Mouse (Mus musculus) erythroblast, adult 5-6 weeks (primary cell): Measurements from ENCODE around the gene Kcnf1. TPM values are rescaled to one million over a fixed set of nuclear protein-coding genes. Genes with fewer than 3 reads are reported as not detected.
"Not testable (repeated sequence)": the region's sequence is repeated elsewhere in the genome, so short reads cannot be mapped to it uniquely, and the experiment has no call there.

Source experiments
- ATAC-seq: replicated peaks from 2 replicates; pipeline ENCODE4 v1.8.0; 2016; ENCODE audit warnings: moderate number of reproducible peaks, mild to moderate bottlenecking, moderate TSS enrichment, inconsistent platforms; ENCODE audit not compliant: poor library complexity, low FRiP score, severe bottlenecking
- total RNA-seq, 2 experiments: library from RNA; stranded (forward) in 1 of 2; stranded (reverse) in 1 of 2; fragments of 150-400 nt in 1 of 2; fragments of 200-764, 138-1000 nt in 1 of 2; gene quantifications; 2 replicates each; pipeline versions ENCODE4 v1.2.3 to v1.2.4; 2015 to 2017; ENCODE audit warnings: low replicate concordance in 2 of 2

The Kcnf1 gene
- total RNA-seq, 2 experiments from 2014 or later, result not detected

DNA sequence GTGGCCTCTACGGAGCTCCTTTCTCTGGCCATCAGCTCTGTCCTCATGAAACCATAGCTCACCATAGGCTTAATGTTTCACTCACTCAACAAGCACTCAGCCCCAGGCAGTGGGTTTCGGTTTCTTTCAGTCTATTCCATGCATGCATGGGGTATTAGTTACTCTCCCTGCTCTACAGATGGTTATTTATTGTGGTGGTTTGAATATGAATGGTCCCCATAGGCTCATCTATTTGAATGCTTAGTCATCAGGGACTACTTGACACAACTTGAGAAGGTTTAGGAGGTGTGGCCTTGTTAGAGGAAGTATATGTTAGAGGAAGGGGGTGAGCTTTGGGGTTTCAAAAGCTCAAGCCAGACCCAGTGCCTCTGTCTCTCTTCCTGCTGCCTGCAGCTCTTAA lies 10.6 kb downstream of the Kcnf1 start:
- ATAC-seq, result no peak

DNA sequence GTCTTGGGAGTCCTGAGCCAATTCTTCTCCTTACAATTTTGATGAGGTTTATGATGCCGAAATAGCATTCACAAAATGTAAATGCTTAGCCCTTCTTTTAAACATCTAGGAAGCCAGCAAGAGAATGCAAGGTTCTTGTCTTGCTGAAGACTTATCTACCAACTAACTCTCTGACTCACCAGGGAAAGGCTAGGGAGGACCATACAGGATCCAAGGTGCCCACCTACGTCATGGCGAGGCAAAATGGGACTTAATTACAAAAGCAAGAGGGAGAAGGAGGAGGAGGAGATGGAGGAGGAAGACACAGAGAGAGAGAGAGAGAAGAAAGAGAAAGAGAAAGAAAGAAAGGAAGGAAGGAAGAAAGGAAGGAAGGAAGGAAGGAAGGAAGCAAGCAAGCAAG lies 12.7 kb downstream of the Kcnf1 start:
- ATAC-seq, result no peak

- no peak for ATAC-seq
Measured at GRCm38 (mm10) chr12:17159549-17159948, 17.1 kb downstream of the Kcnf1 start.

GRCm38 (mm10) chr12:17157558-17157957 lies 19.1 kb downstream of the Kcnf1 start:
- ATAC-seq, result no peak

DNA sequence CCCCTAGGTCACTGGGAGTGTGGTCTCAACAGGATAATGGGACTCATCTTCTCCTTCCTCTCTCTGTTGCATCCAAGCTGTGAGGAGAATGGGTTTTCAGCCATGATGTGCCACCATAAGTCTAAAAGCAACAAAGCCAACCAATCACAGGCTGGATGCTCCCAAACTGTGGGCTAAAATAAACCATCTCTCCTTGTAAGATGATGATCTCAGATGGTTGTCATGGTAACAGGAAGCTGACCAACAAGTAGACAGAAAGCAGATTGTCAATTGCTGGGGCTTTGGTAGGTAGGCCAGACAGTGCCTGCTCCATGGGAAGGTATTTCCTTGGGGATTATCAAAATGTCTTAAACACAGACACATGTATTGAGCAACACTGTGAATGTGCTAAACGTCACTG lies 20.9 kb downstream of the Kcnf1 start:
- no peak for ATAC-seq

DNA sequence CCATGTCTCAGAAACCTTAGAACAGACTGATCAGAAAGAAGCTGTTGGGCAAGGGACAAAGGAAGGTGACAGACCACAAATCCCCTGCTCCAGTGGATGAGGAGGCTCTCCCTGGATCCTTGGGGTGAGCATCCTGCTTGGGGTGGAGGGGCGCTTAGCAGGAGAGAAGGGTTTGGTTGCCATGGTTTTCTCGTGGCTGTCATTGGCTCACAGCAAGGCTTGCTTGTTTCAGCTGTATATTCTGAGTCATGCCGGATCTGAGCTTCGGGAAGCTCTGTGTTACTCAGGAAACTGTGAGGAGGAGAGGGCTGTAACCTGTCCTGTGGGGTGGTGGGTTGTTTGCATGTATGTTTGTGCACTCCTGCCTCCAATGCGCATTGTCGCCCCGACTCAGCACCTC lies 23.8 kb downstream of the Kcnf1 start:
- ATAC-seq, result no peak

DNA sequence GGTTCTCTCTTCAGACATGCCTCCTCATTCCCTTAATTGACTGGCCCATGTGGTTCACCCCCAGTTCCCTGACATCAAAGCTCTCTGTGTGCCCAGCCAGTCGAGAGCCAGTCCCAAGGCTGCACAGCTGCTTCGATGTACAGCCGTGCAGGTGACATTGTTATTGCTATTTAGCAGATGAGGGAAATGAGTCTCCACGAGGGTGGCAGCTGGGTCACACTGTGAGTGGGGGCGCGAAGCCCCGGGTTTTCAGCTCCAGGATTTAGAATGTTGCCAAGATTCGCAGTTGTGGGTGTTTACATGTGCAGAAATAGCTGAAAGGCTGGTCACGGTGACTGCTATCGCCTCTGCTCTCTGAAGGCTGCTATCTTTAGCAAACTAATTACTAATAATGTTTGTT lies 27.8 kb downstream of the Kcnf1 start:
- ATAC-seq, result no peak

DNA sequence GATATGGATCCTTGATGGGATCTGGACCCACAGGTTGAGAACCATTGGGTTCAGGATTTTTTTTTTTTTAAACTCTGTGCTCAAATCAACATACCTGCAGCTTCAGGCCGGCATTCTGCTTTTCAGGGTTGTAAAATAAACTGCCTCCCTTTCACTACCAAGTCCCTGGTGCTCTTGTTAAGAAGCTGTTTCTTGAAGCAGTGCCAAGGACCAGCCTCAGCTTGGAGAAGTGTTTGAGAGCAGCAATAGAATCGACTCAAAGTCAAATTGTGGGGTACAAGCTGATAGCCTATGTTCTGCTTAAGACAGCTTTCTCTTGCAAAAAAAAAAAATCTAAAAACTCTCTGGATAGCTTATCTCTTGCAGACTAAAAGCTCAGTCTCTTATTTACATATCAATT lies 34.9 kb downstream of the Kcnf1 start:
- ATAC-seq, result no peak

GRCm38 (mm10) chr12:17140436-17140835 lies 36.3 kb downstream of the Kcnf1 start:
- no peak for ATAC-seq

GRCm38 (mm10) chr12:17134546-17135096 lies 42.1 kb downstream of the Kcnf1 start:
- ATAC-seq, result no peak

DNA sequence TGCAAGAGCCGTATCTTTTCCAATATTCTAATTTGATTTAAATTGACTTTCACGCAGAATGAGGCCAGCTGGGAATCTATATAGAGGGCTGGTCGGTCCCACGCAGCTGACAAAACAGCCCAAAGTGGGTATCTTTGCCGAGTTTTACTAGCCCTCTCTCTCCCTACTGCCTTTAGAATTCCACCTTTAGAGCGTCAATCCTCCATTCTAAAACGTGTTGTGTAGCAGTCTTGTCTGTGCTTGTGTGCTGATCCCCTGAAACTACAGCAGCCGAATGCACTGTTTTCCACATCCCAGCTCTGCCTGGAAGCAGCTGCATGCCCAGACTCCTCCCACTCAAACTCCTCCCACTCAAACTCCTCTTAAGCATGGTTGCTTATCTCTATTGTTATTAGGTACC lies 44.4 kb downstream of the Kcnf1 start:
- ATAC-seq, result no peak

- ATAC-seq, result no peak
Measured at GRCm38 (mm10) chr12:17131563-17131962, 45.1 kb downstream of the Kcnf1 start.

DNA sequence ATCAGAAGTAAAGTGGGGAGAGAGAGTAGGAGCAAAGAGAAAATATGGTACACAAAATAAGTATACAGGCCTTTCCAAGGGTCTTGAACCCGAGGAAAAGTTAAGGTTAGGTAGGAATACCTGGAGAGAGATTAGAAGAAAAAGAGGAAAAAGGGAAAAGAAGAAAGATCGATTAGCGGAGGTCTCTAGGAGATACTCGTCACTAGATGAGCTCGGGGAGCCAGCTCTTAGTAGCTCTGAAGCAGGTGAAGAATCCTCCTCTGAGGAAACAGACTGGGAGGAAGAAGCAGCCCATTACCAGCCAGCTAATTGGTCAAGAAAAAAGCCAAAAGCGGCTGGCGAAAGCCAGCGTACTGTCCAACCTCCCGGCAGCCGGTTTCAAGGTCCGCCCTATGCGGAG lies 53.8 kb downstream of the Kcnf1 start:
- not testable (repeated sequence) for ATAC-seq

Other genes with a start within 250 kb of the Kcnf1 start
- 18.0 and 34.0 TPM in 2 replicates for gene Pqlc3, start 176.5 kb downstream of the Kcnf1 start, total RNA-seq (2015; ENCODE audit: low replicate concordance)
- gene Pqlc3, start 176.5 kb downstream of the Kcnf1 start, total RNA-seq (2017; ENCODE audit: low replicate concordance), result 9.5 and 20.1 TPM in 2 replicates
- gene 2410004P03Rik, start 165.2 kb downstream of the Kcnf1 start, total RNA-seq (2015; ENCODE audit: low replicate concordance), result not detected in 2 replicates
- gene 2410004P03Rik, start 165.2 kb downstream of the Kcnf1 start, total RNA-seq (2017; ENCODE audit: low replicate concordance), result not detected in 2 replicates
- gene Pdia6, start 89.7 kb upstream of the Kcnf1 start, total RNA-seq (2015; ENCODE audit: low replicate concordance), result 64.0 and 64.9 TPM in 2 replicates
- gene Pdia6, start 89.7 kb upstream of the Kcnf1 start, total RNA-seq (2017; ENCODE audit: low replicate concordance), result 57.6 and 63.9 TPM in 2 replicates
- 1.3 TPM in 1 of 2 replicates, not detected in the other for gene Atp6v1c2, start 152.5 kb upstream of the Kcnf1 start, total RNA-seq (2015; ENCODE audit: low replicate concordance)
- not detected in 2 replicates for gene Atp6v1c2, start 152.5 kb upstream of the Kcnf1 start, total RNA-seq (2017; ENCODE audit: low replicate concordance)
- gene Nol10, start 171.6 kb upstream of the Kcnf1 start, total RNA-seq (2015; ENCODE audit: low replicate concordance), result 3.5 and 6.3 TPM in 2 replicates
- 2.4 and 5.0 TPM in 2 replicates for gene Nol10, start 171.6 kb upstream of the Kcnf1 start, total RNA-seq (2017; ENCODE audit: low replicate concordance)